Mouse (Mus musculus): ENCODE results near the gene Arsg. TPM values are rescaled to one million over a fixed set of nuclear protein-coding genes. Genes with fewer than 3 reads are reported as not detected.
A peak's percentile ranks its signal among the peaks of the same experiment; 100 is the strongest.

The Arsg gene
- total and polyA plus RNA-seq, 2 experiments from 2014 or later = 4.3 TPM

- Histone ChIP-seq H3K4me2 (ENCODE audit: low read depth, low read length) (no peak overlapping the region), H3K27me3 (ENCODE audit: control insufficient read depth, insufficient read depth, low read length) (no peaks in the 10 kb centered on the region), H3K4me1 (ENCODE audit: control insufficient read depth, insufficient read depth) (0 out of 2 replicates have a peak, but pooled peaks cover 3% of the 10 kb centered on the region), H3K9ac (replicated peaks; ENCODE audit: low read depth, low read length) (no peak overlapping the region), H3K36me3 (replicated peaks; ENCODE audit: control insufficient read depth, insufficient read depth, low read length) (0 out of 2 replicates have a peak, but pooled peaks cover 2% of the 10 kb centered on the region), H3K4me3 (ENCODE audit: low read depth, low read length) (no peak overlapping the region), H3K27ac (ENCODE audit: low read depth) (no peak overlapping the region), H3K9me3 (replicated peaks; ENCODE audit: control insufficient read depth, low read length) (no peaks in the 10 kb centered on the region)
- 75% methylated on average over 5 of the region's 5 CpGs for WGBS
- DNase-seq (ENCODE audit: low spot score) (no peak), ATAC-seq (ENCODE audit: insufficient read depth, low read depth) (no peak)
- TF ChIP-seq EP300 (IDR thresholded peaks at IDR 0.05; ENCODE audit: low read depth) = no peak
Observed at GRCm38 (mm10) chr11:109468133-109468532, 5.0 kb upstream of the Arsg start.

DNA sequence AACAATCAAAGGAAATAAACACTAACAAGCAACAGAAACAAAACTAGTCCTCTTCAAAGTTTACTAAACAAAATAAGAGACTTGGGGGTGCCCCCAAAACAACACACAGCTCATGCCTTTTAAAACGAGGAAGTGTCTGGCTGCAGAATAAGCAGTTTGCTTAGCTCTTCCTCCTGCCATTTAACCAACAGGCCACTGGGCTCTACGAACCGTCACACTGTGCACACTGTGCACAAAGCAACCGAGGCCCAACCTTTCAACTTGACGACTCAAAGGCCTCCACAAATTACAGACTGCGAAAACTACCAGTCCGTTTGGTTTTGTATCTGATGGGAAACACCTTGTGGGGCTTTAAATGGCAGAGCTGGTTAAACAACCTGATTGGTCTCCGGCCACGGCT is 3.0 kb upstream of the Arsg start:
- Histone ChIP-seq H3K4me3 (ENCODE audit: low read depth, low read length) (no peak overlapping the region), H3K9ac (replicated peaks; ENCODE audit: low read depth, low read length) (no peak overlapping the region), H3K36me3 (replicated peaks; ENCODE audit: control insufficient read depth, insufficient read depth, low read length) (no peaks in the 10 kb centered on the region), H3K4me1 (ENCODE audit: control insufficient read depth, insufficient read depth) (0 out of 2 replicates have a peak, but pooled peaks cover 3% of the 10 kb centered on the region), H3K27me3 (ENCODE audit: control insufficient read depth, insufficient read depth, low read length) (0 out of 2 replicates have a peak, but pooled peaks cover 8% of the 10 kb centered on the region), H3K27ac (ENCODE audit: low read depth) (no peak overlapping the region), H3K4me2 (ENCODE audit: low read depth, low read length) (no peak overlapping the region), H3K9me3 (replicated peaks; ENCODE audit: control insufficient read depth, low read length) (no peaks in the 10 kb centered on the region)
- ATAC-seq (ENCODE audit: insufficient read depth, low read depth) (no peak), DNase-seq (ENCODE audit: low spot score) (no peak)
- 80% methylated on average over 9 of the region's 9 CpGs for WGBS
- no peak for TF ChIP-seq CTCF (IDR thresholded peaks at IDR 0.05; ENCODE audit: low read depth)
- TF ChIP-seq EP300 (IDR thresholded peaks at IDR 0.05; ENCODE audit: low read depth) = no peak

- TF ChIP-seq EP300 (IDR thresholded peaks at IDR 0.05; ENCODE audit: low read depth) = no peak
- TF ChIP-seq CTCF (IDR thresholded peaks at IDR 0.05; ENCODE audit: low read depth) = no peak
- ATAC-seq (ENCODE audit: insufficient read depth, low read depth) = no peak
- Histone ChIP-seq H3K36me3 (replicated peaks; ENCODE audit: control insufficient read depth, insufficient read depth, low read length) (no peaks in the 10 kb centered on the region), H3K27me3 (ENCODE audit: control insufficient read depth, insufficient read depth, low read length) (0 out of 2 replicates have a peak, but pooled peaks cover 8% of the 10 kb centered on the region), H3K4me2 (ENCODE audit: low read depth, low read length) (peak overlapping the region; percentile 98), H3K9me3 (replicated peaks; ENCODE audit: control insufficient read depth, low read length) (no peaks in the 10 kb centered on the region), H3K4me3 (ENCODE audit: low read depth, low read length) (peak overlapping the region; percentile 86), H3K9ac (replicated peaks; ENCODE audit: low read depth, low read length) (no peak overlapping the region), H3K27ac (ENCODE audit: low read depth) (no peak overlapping the region), H3K4me1 (ENCODE audit: control insufficient read depth, insufficient read depth) (0 out of 2 replicates have a peak, but pooled peaks cover 3% of the 10 kb centered on the region)
- WGBS = 46% methylated on average over 15 of the region's 15 CpGs
- DNase-seq (ENCODE audit: low spot score) = no peak
Observed at GRCm38 (mm10) chr11:109470921-109471861, 2.0 kb upstream of the Arsg start.

DNA sequence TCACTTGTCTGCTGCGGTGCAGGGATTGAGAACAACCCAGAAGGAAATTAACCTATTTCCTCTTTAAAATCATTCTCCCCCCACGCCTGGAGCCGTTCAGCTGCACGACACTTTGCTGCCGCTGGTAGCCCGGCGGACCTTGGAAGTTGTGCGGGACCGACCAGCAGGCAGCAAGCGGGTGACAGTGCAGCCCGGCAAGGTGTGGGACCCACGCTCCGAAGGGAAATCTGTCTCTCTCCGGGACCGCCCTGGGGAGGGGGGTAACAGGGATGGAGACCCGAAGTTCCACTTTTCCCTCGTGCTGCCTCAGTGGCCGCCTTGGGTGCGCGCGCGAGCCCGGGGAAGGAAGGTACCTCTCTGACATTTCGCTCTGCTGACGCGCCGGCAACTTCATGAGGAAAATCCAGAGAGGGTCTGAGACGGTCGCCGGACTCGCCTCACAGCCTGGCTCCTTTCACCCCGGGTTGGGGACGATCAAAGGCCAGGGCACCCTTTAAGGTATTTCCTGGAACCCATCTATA is 943 bp upstream of the Arsg start:
- DNase-seq (ENCODE audit: low spot score) (peak; percentile 56), ATAC-seq (ENCODE audit: insufficient read depth, low read depth) (0 out of 2 replicates have a peak, but pooled peaks have one; percentile 10)
- Histone ChIP-seq H3K36me3 (replicated peaks; ENCODE audit: control insufficient read depth, insufficient read depth, low read length) (no peaks in the 10 kb centered on the region), H3K27me3 (ENCODE audit: control insufficient read depth, insufficient read depth, low read length) (0 out of 2 replicates have a peak, but pooled peaks cover 8% of the 10 kb centered on the region), H3K27ac (ENCODE audit: low read depth) (peak overlapping the region; percentile 88), H3K4me2 (ENCODE audit: low read depth, low read length) (peak overlapping the region; percentile 98), H3K9ac (replicated peaks; ENCODE audit: low read depth, low read length) (peak overlapping the region; percentile 83), H3K4me3 (ENCODE audit: low read depth, low read length) (peak overlapping the region; percentile 86), H3K9me3 (replicated peaks; ENCODE audit: control insufficient read depth, low read length) (no peaks in the 10 kb centered on the region), H3K4me1 (ENCODE audit: control insufficient read depth, insufficient read depth) (0 out of 2 replicates have a peak, but pooled peaks cover 3% of the 10 kb centered on the region)
- no peak for TF ChIP-seq EP300 (IDR thresholded peaks at IDR 0.05; ENCODE audit: low read depth)
- no peak for TF ChIP-seq CTCF (IDR thresholded peaks at IDR 0.05; ENCODE audit: low read depth)
- WGBS = under 1% methylated on average over 33 of the region's 33 CpGs

- no peaks in the 10 kb centered on the region for H3K36me3 ChIP-seq (replicated peaks; ENCODE audit: control insufficient read depth, insufficient read depth, low read length)
- DNase-seq (ENCODE audit: low spot score) = no peak
- 0 out of 2 replicates have a peak, but pooled peaks cover 8% of the 10 kb centered on the region for H3K27me3 ChIP-seq (ENCODE audit: control insufficient read depth, insufficient read depth, low read length)
- WGBS = under 1% methylated on average over 12 of the region's 13 CpGs
- TF ChIP-seq EP300 (IDR thresholded peaks at IDR 0.05; ENCODE audit: low read depth) (no peak), CTCF (IDR thresholded peaks at IDR 0.05; ENCODE audit: low read depth) (no peak)
- peak; percentile 28; the same call in 1 of the 2 replicates for ATAC-seq (ENCODE audit: insufficient read depth, low read depth)
- 0 out of 2 replicates have a peak, but pooled peaks cover 3% of the 10 kb centered on the region for H3K4me1 ChIP-seq (ENCODE audit: control insufficient read depth, insufficient read depth)
- peak overlapping the region; percentile 83 for H3K9ac ChIP-seq (replicated peaks; ENCODE audit: low read depth, low read length)
- H3K27ac ChIP-seq (ENCODE audit: low read depth) = peak overlapping the region; percentile 88
- H3K4me2 ChIP-seq (ENCODE audit: low read depth, low read length) = peak overlapping the region; percentile 98
- no peaks in the 10 kb centered on the region for H3K9me3 ChIP-seq (replicated peaks; ENCODE audit: control insufficient read depth, low read length)
- H3K4me3 ChIP-seq (ENCODE audit: low read depth, low read length) = peak overlapping the region; percentile 86
Observed at GRCm38 (mm10) chr11:109472821-109473170, 378 bp upstream of the Arsg start.
